Mouse (Mus musculus) embryonic stem cell, embryonic (primary cell): Measurements from ENCODE around the gene Spata45.
"Not testable (repeated sequence)": the region's sequence is repeated elsewhere in the genome, so short reads cannot be mapped to it uniquely, and the experiment has no call there.

Experiments used
- CTCF ChIA-PET, 4 experiments: fragments of 300-600 bp in 2 of 4; fragments of 350-600 bp in 2 of 4; sonication (Branson Sonifier 250); formaldehyde crosslinking; loops; one replicate each; lab custom pipeline; 2022; ENCODE audit warnings: inconsistent platforms in 2 of 4; lab: Charles Lee
- POLR2A ChIA-PET, 4 experiments: fragments of 300-600 bp in 2 of 4; fragments of 350-600 bp in 2 of 4; sonication (Branson Sonifier 250); formaldehyde crosslinking; loops; one replicate each; lab custom pipeline; 2022; ENCODE audit warnings: antibody characterized with exemption in 4 of 4, inconsistent platforms in 1 of 4; lab: Charles Lee

Gene Spata45

DNA sequence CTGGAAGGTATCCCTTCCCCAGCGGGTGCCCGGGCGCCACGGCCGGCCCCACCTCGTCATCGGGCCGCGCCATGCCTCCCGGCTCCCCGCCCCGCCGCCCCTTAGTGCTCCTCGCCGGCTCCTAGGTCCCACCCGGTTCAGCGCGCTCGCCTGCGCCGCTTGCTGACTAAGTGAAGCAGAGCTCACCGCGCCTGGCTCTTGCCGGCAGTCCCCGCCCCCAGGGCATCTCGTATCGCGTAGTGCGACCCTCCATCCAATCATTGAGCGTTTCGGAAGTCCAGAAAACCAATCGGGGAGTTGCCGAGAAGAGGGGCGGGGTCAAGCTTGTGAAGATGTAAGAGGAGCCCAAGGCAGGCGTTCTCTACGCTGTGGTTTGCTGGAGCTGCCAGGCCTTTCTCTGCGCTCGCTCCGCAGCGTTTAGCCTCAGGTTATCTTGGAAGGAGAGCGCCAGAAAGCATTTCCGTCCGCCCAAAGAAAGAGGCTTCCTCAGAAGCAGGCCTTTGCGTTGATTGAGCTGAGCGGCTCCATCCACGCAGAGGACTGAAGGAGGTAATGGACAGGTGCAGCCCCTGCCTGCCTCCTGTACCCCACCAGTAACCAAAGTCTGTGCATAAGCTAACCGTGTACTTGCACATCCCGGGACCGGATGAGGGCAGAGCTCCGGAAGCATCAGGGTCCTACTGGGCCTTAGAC lies 10.3 kb upstream of the Spata45 start, which contains the start of gene Flvcr1:
Gene Flvcr1, minus strand, starts transcription at position 138 of the 693 bp plus-strand sequence.
- ChIA-PET CTCF (interaction anchor here (0.5 to 1.4 kb wide), 15 partner anchors 17 to 670 kb away, joined by 3 to 5 read pairs (median 3); no protein-coding TSS in a partner anchor), POLR2A (interaction anchor here (0.5 to 5.1 kb wide), 133 partner anchors 8 to 1221 kb away, joined by 3 to 70 read pairs (median 4); partner anchors contain the start of genes Nsl1 (in 4 of the 4), Tatdn3 (in 4 of the 4), Spata45 (in 3 of the 4) and Dtl (in 2 of the 4))

- ChIA-PET POLR2A (interaction anchor here in 1 of 4 experiments (5.1 kb wide), 1 partner anchor 33 kb away, joined by 70 read pairs; the partner anchor contains the start of genes Nsl1 and Tatdn3), CTCF (no interaction called here)
Observed at GRCm38 (mm10) chr1:191030182-191030581, 6.3 kb upstream of the Spata45 start.

DNA sequence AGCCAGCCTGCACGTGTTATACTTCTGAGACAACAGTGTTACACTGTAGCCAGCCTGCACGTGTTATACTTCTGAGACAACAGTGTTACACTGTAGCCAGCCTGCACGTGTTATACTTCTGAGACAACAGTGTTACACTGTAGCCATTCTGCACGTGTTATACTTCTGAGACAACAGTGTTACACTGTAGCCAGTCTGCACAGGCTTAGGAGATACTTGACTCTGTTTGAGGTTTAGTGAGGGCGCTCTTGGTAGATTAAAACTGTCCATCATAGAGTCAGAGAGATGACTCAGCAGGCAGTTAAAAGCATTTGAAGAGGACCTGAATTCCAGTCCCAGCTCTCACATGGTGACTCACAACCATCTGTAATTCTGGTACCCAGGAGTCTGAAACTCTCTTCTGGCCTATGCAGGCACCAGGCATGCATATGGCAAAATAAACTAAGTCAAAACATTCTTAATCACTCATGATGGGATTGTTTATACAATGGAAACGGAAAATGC lies 5.5 kb upstream of the Spata45 start:
- CTCF ChIA-PET, POLR2A ChIA-PET: not testable (repeated sequence)

DNA sequence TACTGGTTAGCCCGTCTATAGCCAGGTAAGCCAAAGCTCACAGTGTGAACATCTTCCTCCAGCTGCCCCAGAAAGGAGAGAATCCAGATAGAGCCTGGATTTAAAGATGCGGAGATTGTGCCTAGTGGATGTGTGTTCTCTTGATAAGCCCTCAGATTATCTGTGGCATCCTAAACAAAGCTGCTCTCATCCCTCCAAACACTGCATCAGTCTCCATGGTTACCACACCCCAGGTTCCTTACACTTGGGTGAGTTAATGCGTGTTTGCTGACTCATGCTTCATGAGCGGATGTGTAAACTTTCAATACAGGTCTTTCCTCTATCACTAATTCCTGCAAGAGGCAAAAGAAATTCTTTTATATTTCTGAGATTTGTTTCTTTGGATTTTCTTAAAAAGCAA lies 790 bp upstream of the Spata45 start:
- CTCF ChIA-PET = no interaction called here
- POLR2A ChIA-PET = interaction anchor here (0.8 to 5.4 kb wide), 8 partner anchors 9 to 51 kb away, joined by 3 to 41 read pairs (median 4); partner anchors contain the start of genes Flvcr1 (in 4 of the 4), Nsl1 (in 1 of the 4) and Tatdn3 (in 1 of the 4)

- ChIA-PET POLR2A (interaction anchor here in 2 of 4 experiments (0.6 to 5.4 kb wide), 3 partner anchors 11 to 103 kb away, joined by 3 to 41 read pairs (median 3); partner anchors contain the start of gene Flvcr1 (in 2 of the 2)), CTCF (no interaction called here)
Observed at GRCm38 (mm10) chr1:191037999-191038398, 1.6 kb downstream of the Spata45 start.

- POLR2A ChIA-PET = interaction anchor here in 2 of 4 experiments (2.2 to 2.8 kb wide), 2 partner anchors 15 kb away, joined by 11 to 17 read pairs; partner anchors contain the start of gene Flvcr1 (in 2 of the 2)
- CTCF ChIA-PET = interaction anchor here in 1 of 4 experiments (0.6 kb wide), 1 partner anchor 29 kb away, joined by 4 read pairs; no protein-coding TSS in a partner anchor
Observed at GRCm38 (mm10) chr1:191041352-191041751, 4.9 kb downstream of the Spata45 start.

- POLR2A ChIA-PET = interaction anchor here in 1 of 4 experiments (2.2 kb wide), 1 partner anchor 16 kb away, joined by 11 read pairs; the partner anchor contains the start of gene Flvcr1
- CTCF ChIA-PET = no interaction called here
Observed at GRCm38 (mm10) chr1:191042106-191042505, 5.7 kb downstream of the Spata45 start.

DNA sequence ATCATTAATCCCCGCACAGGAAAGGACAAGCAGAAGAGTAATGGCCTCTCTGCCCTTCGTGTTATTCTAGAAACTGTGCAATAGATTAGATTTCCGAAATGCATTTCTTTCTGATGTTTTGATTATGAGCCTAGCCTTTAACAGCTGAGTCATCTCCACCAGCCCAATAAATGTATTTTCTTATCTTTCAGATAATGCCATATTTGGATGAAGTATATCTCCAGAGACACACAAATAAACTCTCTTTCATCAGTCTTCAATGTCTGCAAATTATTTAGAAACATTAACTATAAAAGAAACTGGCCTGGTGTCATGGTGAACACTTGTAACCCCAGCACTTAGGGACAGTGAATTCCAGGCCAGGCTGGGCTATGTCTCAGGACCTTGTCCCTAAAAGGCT lies 6.2 kb downstream of the Spata45 start:
- ChIA-PET POLR2A (interaction anchor here in 3 of 4 experiments (1.2 to 2.2 kb wide), 3 partner anchors 16 kb away, joined by 3 to 11 read pairs (median 7); partner anchors contain the start of gene Flvcr1 (in 1 of the 3)), CTCF (no interaction called here)

- CTCF ChIA-PET = interaction anchor here in 1 of 4 experiments (0.9 kb wide), 1 partner anchor 244 kb away, joined by 4 read pairs; no protein-coding TSS in a partner anchor
- POLR2A ChIA-PET = interaction anchor here in 3 of 4 experiments (1.0 to 4.0 kb wide), 5 partner anchors 18 to 19 kb away, joined by 3 to 13 read pairs (median 6); partner anchors contain the start of genes Flvcr1 (in 3 of the 3), Nsl1 (in 1 of the 3) and Tatdn3 (in 1 of the 3)
Observed at GRCm38 (mm10) chr1:191045264-191045663, 8.8 kb downstream of the Spata45 start.

DNA sequence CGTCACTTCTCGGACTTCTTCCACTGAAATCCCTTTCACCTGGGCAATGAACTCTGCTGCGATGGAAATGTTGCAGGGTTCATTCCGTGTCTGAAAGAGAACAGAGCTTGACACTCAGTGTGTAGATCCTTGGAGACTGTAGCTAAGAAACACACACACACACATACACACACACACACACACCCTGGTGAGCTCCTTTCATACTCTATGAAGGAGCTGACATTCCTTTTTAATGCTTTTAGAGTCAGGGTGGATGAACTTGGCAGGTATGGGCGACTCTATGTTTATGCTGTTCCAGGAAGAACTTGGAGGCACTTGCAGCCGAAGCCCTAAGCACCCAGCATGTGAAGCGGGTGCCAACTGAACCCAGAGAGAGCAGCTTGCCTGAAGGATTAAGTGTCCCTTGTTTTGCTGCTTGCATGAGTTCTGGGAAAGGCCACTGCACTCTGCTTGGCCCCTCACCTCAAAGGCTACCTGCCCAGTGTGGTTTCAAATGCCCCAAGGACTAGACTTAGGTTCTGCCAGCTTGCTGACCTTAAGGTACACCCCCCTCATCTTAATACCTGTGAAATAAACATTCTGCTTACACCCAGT lies 9.9 kb downstream of the Spata45 start:
- CTCF ChIA-PET = interaction anchor here in 3 of 4 experiments (0.6 to 0.9 kb wide), 3 partner anchors 47 to 243 kb away, joined by 3 to 6 read pairs (median 4); no protein-coding TSS in a partner anchor

GRCm38 (mm10) chr1:191053555-191053954 lies 17.1 kb downstream of the Spata45 start:
- ChIA-PET POLR2A (interaction anchor here in 1 of 4 experiments (1.1 kb wide), 1 partner anchor 9 kb away, joined by 3 read pairs; the partner anchor contains the start of genes Nsl1 and Tatdn3), CTCF (no interaction called here)

More for the DNA sequence above, 9.9 kb downstream of the Spata45 start:
- POLR2A ChIA-PET = interaction anchor here in 3 of 4 experiments (0.6 to 4.0 kb wide), 8 partner anchors 16 to 542 kb away, joined by 3 to 13 read pairs (median 5); partner anchors contain the start of genes Flvcr1 (in 3 of the 3), Nsl1 (in 1 of the 3) and Tatdn3 (in 1 of the 3)

DNA sequence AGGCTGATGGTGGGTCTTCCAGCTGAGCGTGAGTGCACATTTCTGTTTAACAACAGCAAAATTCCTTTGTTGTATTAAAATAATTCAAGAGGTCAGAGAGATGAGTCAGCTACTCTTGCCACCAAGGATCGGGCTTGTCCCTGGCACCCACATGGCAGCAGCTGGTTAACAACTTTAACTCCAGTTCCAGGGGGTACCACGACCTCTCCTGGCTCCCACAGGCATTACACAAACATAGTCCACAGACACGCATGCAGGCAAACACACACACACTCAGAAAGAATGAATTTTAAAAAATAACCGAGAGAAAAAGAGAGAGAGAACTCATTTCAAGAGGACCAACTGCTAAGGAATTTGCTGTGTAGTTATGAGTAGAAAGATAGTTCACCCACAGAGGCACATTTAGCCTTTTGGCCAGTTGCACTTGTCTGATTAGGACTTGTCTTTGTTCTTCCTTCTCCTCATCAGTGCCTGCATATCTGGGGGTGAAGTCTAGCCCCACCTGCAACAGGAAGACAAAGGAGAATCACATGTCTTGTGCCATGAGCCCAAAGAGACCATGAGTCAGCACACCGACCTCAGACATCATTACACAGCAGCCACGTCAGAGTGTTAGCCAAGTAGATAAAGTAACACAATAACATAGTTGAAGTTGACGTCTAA lies 18.6 kb downstream of the Spata45 start:
- ChIA-PET POLR2A (interaction anchor here in 2 of 4 experiments (0.9 to 1.6 kb wide), 4 partner anchors 23 to 37 kb away, joined by 3 to 5 read pairs (median 4); partner anchors contain the start of gene Flvcr1 (in 2 of the 2)), CTCF (interaction anchor here in 3 of 4 experiments (0.6 to 0.9 kb wide), 5 partner anchors 14 to 94 kb away, joined by 3 to 4 read pairs (median 3); partner anchors contain the start of gene Flvcr1 (in 1 of the 3))

DNA sequence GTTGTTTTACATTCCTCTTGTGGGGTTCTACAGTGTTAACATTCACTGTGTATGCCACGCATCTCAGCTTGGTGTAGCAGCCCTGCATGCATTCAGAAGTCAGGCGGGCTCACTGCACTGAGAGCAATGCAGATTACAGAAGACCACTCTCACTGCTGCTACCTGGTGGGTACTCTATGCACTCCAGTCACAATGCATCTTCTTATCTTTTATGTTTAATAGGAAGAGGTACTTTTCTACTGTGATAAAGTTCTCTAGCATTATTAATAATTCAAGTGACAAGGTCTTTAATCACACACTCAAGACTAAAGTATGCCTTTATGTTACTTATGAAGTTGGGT lies 19.1 kb downstream of the Spata45 start:
- ChIA-PET CTCF (interaction anchor here in 1 of 4 experiments (0.8 kb wide), 1 partner anchor 30 kb away, joined by 3 read pairs; the partner anchor contains the start of gene Flvcr1), POLR2A (interaction anchor here in 2 of 4 experiments (1.3 to 1.6 kb wide), 3 partner anchors 22 to 29 kb away, joined by 3 to 5 read pairs (median 4); partner anchors contain the start of gene Flvcr1 (in 2 of the 2))

DNA sequence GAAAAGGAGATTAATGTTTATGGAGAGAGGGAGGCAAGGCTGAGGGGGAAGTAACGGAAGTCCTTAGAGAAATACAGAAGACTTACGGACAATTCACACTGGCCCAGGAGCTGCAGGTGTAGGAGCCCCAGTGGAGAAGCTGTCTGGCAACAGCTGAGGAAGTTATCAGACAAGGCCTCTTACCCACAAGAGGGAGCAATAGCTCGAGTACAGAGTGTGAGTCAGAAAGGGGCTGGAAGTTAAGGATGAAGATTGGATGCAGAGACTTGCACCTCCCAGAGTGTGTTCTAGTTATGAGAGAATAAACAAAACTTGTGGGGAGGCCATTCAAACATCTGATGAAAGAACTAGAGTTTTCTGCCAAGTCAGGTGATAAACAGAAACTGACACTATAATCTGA lies 21.0 kb downstream of the Spata45 start:
- POLR2A ChIA-PET = interaction anchor here in 2 of 4 experiments (1.0 to 2.3 kb wide), 2 partner anchors 31 kb away, joined by 3 to 10 read pairs; partner anchors contain the start of gene Flvcr1 (in 2 of the 2)
- CTCF ChIA-PET = interaction anchor here in 2 of 4 experiments (0.7 to 0.9 kb wide), 2 partner anchors 27 to 262 kb away, joined by 3 read pairs; no protein-coding TSS in a partner anchor

GRCm38 (mm10) chr1:191062241-191062780 lies 25.9 kb downstream of the Spata45 start:
- ChIA-PET CTCF (interaction anchor here in 3 of 4 experiments (0.6 to 1.8 kb wide), 6 partner anchors 11 to 138 kb away, joined by 3 to 6 read pairs (median 3); no protein-coding TSS in a partner anchor), POLR2A (interaction anchor here (0.6 to 5.6 kb wide), 45 partner anchors 9 to 335 kb away, joined by 3 to 70 read pairs (median 4); partner anchors contain the start of genes Flvcr1 (in 4 of the 4), Rps6kc1 (in 2 of the 4), Spata45 (in 1 of the 4) and Vash2 (in 1 of the 4))

GRCm38 (mm10) chr1:191062781-191063485 lies 26.5 kb downstream of the Spata45 start, which contains the start of the genes Tatdn3 and Nsl1:
Tatdn3 (minus strand) TSS chr1:191062932.
Nsl1 (plus strand) TSS chr1:191063012.
- POLR2A ChIA-PET = interaction anchor here (0.6 to 5.6 kb wide), 52 partner anchors 8 to 334 kb away, joined by 3 to 70 read pairs (median 4); partner anchors contain the start of genes Flvcr1 (in 4 of the 4), Rps6kc1 (in 2 of the 4), Spata45 (in 1 of the 4) and Vash2 (in 1 of the 4)

More at GRCm38 (mm10) chr1:191062781-191063485, 26.5 kb downstream of the Spata45 start, which contains the start of the genes Tatdn3 and Nsl1:
- CTCF ChIA-PET = interaction anchor here in 3 of 4 experiments (0.6 to 1.8 kb wide), 6 partner anchors 10 to 137 kb away, joined by 3 to 6 read pairs (median 3); no protein-coding TSS in a partner anchor
